Mouse (Mus musculus) layer of hippocampus, postnatal 10 days (tissue): Measurements from ENCODE around the gene Arl6ip6. TPM values are rescaled to one million over a fixed set of nuclear protein-coding genes. Genes with fewer than 3 reads are reported as not detected.

Source experiments
- DNase-seq, 2 experiments: peaks; one replicate each; pipeline ENCODE4 v3.0.0; 2021; ENCODE audit warnings: low spot score in 2 of 2
- long read RNA-seq: library from polyadenylated mRNA; stranded (forward); transcript quantifications from one replicate; pipeline ENCODE4 v2.0.0, GENCODE M21; 2023
- total RNA-seq, 2 experiments: library from RNA; stranded (reverse); gene quantifications; 2 replicates each; pipeline ENCODE4 v1.2.3; 2021

The Arl6ip6 gene
- total RNA-seq: 10 to 100 TPM; 13.5 to 15.1 TPM
- long read RNA-seq, transcript Arl6ip6-201 (4 exons, 2,548 nt): major isoform, 6 of 9 reads
- long read RNA-seq, partial matches to known transcripts: 0 of 9 reads
- long read RNA-seq, other reads (novel, unspliced or antisense): 1 of 9 reads

- peak; percentile 98 to 99 for DNase-seq
Observed at GRCm38 (mm10) chr2:53191523-53192220, at the start of gene Arl6ip6. Gene Arl6ip6, plus strand, starts transcription at chr2:53191726.

- no peak for DNase-seq
Observed at GRCm38 (mm10) chr2:53146852-53147251, 44.7 kb upstream of the Arl6ip6 start.

GRCm38 (mm10) chr2:53173966-53174365, 17.6 kb upstream of the Arl6ip6 start:
- no peak for DNase-seq

GRCm38 (mm10) chr2:53178966-53179365, 12.6 kb upstream of the Arl6ip6 start:
- no peak for DNase-seq

- DNase-seq: no peak
Observed at GRCm38 (mm10) chr2:53179876-53180275, 11.7 kb upstream of the Arl6ip6 start.

GRCm38 (mm10) chr2:53189811-53190210, 1.7 kb upstream of the Arl6ip6 start:
- no peak for DNase-seq

GRCm38 (mm10) chr2:53190684-53191511, 628 bp upstream of the Arl6ip6 start, which contains the start of gene Prpf40a:
Gene Prpf40a, minus strand, starts transcription at chr2:53191284.
- DNase-seq: peak; percentile 100

GRCm38 (mm10) chr2:53192386-53192785, 860 bp downstream of the Arl6ip6 start:
- DNase-seq: no peak

- no peak for DNase-seq
Observed at GRCm38 (mm10) chr2:53196431-53196830, 4.9 kb downstream of the Arl6ip6 start.

GRCm38 (mm10) chr2:53199203-53199602, 7.7 kb downstream of the Arl6ip6 start:
- DNase-seq: no peak

GRCm38 (mm10) chr2:53200164-53200885, 8.8 kb downstream of the Arl6ip6 start:
- no peak for DNase-seq

GRCm38 (mm10) chr2:53204373-53205274, 13.1 kb downstream of the Arl6ip6 start:
- no peak for DNase-seq

GRCm38 (mm10) chr2:53206749-53207148, 15.2 kb downstream of the Arl6ip6 start:
- DNase-seq: no peak

GRCm38 (mm10) chr2:53213493-53213892, 22.0 kb downstream of the Arl6ip6 start:
- no peak for DNase-seq

- DNase-seq: no peak
Observed at GRCm38 (mm10) chr2:53222242-53222641, 30.7 kb downstream of the Arl6ip6 start.

GRCm38 (mm10) chr2:53256982-53257381, 65.5 kb downstream of the Arl6ip6 start:
- no peak for DNase-seq
